Mouse (Mus musculus): ENCODE results near the gene Antxr1. TPM values are rescaled to one million over a fixed set of nuclear protein-coding genes. Genes with fewer than 3 reads are reported as not detected.

Antxr1 gene
- polyA plus RNA-seq, 1 experiment from 2014 or later, result 7.4 TPM

DNA sequence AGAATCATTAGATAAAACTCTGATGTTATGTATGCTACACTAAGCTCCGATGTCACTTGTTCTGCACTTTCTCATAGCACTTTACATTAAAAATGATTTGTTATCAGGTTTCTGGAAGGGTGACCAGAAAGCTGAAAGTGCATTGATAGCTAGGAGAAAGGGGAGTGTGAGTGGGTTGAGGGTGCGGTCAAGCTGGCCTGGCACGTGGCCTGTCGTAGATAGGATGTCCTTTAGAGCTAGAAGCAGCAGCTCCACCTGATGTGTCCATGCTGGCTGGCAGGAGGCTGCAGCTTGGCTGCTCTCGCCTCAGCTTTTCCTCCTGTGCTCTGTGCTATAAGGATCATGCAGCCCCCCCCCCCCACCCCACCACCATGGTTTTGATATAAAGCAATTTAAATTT is 243.1 kb downstream of the Antxr1 start:
- Histone ChIP-seq H3K27ac (ENCODE audit: low read depth, low read length) (no peak overlapping the region), H3K4me3 (ENCODE audit: low read depth, low read length) (no peak overlapping the region), H3K4me2 (replicated peaks; ENCODE audit: low read depth, low read length) (no peak overlapping the region), H3K9me3 (ENCODE audit: control insufficient read depth, low read length) (no peaks in the 10 kb centered on the region), H3K27me3 (ENCODE audit: control insufficient read depth, insufficient read depth, low read length) (no peaks in the 10 kb centered on the region), H3K36me3 (ENCODE audit: control insufficient read depth, insufficient read depth, low read length) (no peaks in the 10 kb centered on the region), H3K4me1 (replicated peaks; ENCODE audit: control insufficient read depth, insufficient read depth, low read length) (no peaks in the 10 kb centered on the region), H3K9ac (ENCODE audit: low read depth, low read length) (no peak overlapping the region)
- 94% methylated on average over 5 of the region's 5 CpGs for WGBS
- no peak for DNase-seq (ENCODE audit: low spot score)
- no peak for ATAC-seq (ENCODE audit: low FRiP score)

DNA sequence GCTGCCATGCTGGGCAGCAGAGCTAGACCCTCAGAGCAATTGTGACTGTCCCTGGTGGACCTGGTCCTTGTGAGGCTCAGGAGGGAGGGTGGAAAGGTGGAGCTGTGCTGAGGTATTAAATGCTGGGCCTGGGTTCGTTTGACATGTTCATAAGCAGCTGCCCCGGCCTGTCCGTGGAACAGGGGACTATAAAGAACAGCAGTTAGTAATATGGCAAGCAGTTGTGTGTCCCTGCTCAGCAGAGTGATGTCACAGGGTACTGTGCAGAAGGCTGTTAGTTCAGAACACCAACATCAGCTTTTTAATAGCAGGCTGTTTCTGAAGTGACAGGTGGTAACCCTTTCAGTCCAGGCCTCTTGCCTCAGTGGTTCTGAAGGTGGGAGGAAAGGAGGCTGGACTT is 244.7 kb downstream of the Antxr1 start:
- 0 out of 2 replicates have a peak, but pooled peaks cover 2% of the 10 kb centered on the region for H3K36me3 ChIP-seq (ENCODE audit: control insufficient read depth, insufficient read depth, low read length)
- no peak for DNase-seq (ENCODE audit: low spot score)
- H3K27me3 ChIP-seq (ENCODE audit: control insufficient read depth, insufficient read depth, low read length), result no peaks in the 10 kb centered on the region
- no peaks in the 10 kb centered on the region for H3K4me1 ChIP-seq (replicated peaks; ENCODE audit: control insufficient read depth, insufficient read depth, low read length)
- H3K27ac ChIP-seq (ENCODE audit: low read depth, low read length), result no peak overlapping the region
- no peak for ATAC-seq (ENCODE audit: low FRiP score)
- H3K9me3 ChIP-seq (ENCODE audit: control insufficient read depth, low read length), result no peaks in the 10 kb centered on the region
- H3K9ac ChIP-seq (ENCODE audit: low read depth, low read length), result no peak overlapping the region
- 88% methylated on average over 3 of the region's 3 CpGs for WGBS
- H3K4me3 ChIP-seq (ENCODE audit: low read depth, low read length), result no peak overlapping the region
- H3K4me2 ChIP-seq (replicated peaks; ENCODE audit: low read depth, low read length), result no peak overlapping the region

- Histone ChIP-seq H3K4me1 (replicated peaks; ENCODE audit: control insufficient read depth, insufficient read depth, low read length) (no peaks in the 10 kb centered on the region), H3K9me3 (ENCODE audit: control insufficient read depth, low read length) (no peaks in the 10 kb centered on the region), H3K9ac (ENCODE audit: low read depth, low read length) (no peak overlapping the region), H3K36me3 (ENCODE audit: control insufficient read depth, insufficient read depth, low read length) (0 out of 2 replicates have a peak, but pooled peaks cover 2% of the 10 kb centered on the region), H3K4me2 (replicated peaks; ENCODE audit: low read depth, low read length) (no peak overlapping the region), H3K27me3 (ENCODE audit: control insufficient read depth, insufficient read depth, low read length) (no peaks in the 10 kb centered on the region), H3K27ac (ENCODE audit: low read depth, low read length) (no peak overlapping the region), H3K4me3 (ENCODE audit: low read depth, low read length) (no peak overlapping the region)
- DNase-seq (ENCODE audit: low spot score) (no peak), ATAC-seq (ENCODE audit: low FRiP score) (no peak)
- WGBS, result 90% methylated on average over 5 of the region's 5 CpGs
These were observed 247.3 kb downstream of the Antxr1 start for GRCm38 (mm10) chr6:87088356-87088755.

DNA sequence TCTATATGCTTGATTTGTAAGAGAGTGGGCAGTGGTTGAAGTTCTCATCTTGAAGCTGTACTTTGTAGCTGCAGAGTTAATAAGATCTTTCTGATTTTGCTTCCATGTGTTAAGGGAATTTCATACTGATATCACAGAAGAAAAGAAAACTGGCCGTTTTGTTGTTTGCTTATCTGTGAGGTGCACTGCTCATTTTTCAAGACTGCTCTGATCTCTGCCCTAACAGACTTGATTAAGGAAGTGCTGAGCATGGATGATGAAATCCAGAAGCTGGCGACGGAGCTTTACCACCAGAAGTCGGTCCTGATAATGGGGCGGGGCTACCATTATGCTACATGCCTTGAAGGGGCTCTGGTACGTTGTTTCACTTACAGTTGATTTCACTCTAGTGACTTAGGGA is 250.6 kb downstream of the Antxr1 start:
- Histone ChIP-seq H3K4me1 (replicated peaks; ENCODE audit: control insufficient read depth, insufficient read depth, low read length) (no peaks in the 10 kb centered on the region), H3K27me3 (ENCODE audit: control insufficient read depth, insufficient read depth, low read length) (no peaks in the 10 kb centered on the region), H3K9me3 (ENCODE audit: control insufficient read depth, low read length) (no peaks in the 10 kb centered on the region), H3K27ac (ENCODE audit: low read depth, low read length) (no peak overlapping the region), H3K4me3 (ENCODE audit: low read depth, low read length) (no peak overlapping the region), H3K36me3 (ENCODE audit: control insufficient read depth, insufficient read depth, low read length) (0 out of 2 replicates have a peak, but pooled peaks cover 2% of the 10 kb centered on the region), H3K4me2 (replicated peaks; ENCODE audit: low read depth, low read length) (no peak overlapping the region), H3K9ac (ENCODE audit: low read depth, low read length) (no peak overlapping the region)
- no peak for DNase-seq (ENCODE audit: low spot score)
- ATAC-seq (ENCODE audit: low FRiP score), result no peak
- 88% methylated on average over 6 of the region's 6 CpGs for WGBS

Other genes with a start within 250 kb of the Antxr1 start
- gene D6Ertd527e, start 231.1 kb downstream of the Antxr1 start, polyA plus RNA-seq (2014; fragmentation: Nextera tagmentation; extraction: Ambion mirVana), result 0.08 TPM in 1 of 2 replicates, not detected in the other
- gene Gkn1, start 15.1 kb upstream of the Antxr1 start, polyA plus RNA-seq (2014; fragmentation: Nextera tagmentation; extraction: Ambion mirVana), result not detected in 2 replicates
- not detected in 2 replicates for gene Gkn2, start 37.5 kb upstream of the Antxr1 start, polyA plus RNA-seq (2014; fragmentation: Nextera tagmentation; extraction: Ambion mirVana)
- gene Gkn3, start 53.1 kb upstream of the Antxr1 start, polyA plus RNA-seq (2014; fragmentation: Nextera tagmentation; extraction: Ambion mirVana), result 0.29 TPM in 1 of 2 replicates, not detected in the other
- not detected in 2 replicates for gene Bmp10, start 93.2 kb upstream of the Antxr1 start, polyA plus RNA-seq (2014; fragmentation: Nextera tagmentation; extraction: Ambion mirVana)
- 2.6 and 3.2 TPM in 2 replicates for gene Arhgap25, start 197.4 kb upstream of the Antxr1 start, polyA plus RNA-seq (2014; fragmentation: Nextera tagmentation; extraction: Ambion mirVana)

Data from hindbrain, embryonic 11.5 days (tissue).